Mouse (Mus musculus) myocyte (in vitro differentiated cells): ENCODE results near the gene Cep164.
A peak's percentile ranks its signal among the peaks of the same experiment; 100 is the strongest.

Source experiments
- CEBPB ChIP-seq: IDR thresholded peaks from 2 replicates; pipeline ENCODE4 v1.6.1; 2011; ENCODE audit warnings: mild to moderate bottlenecking, moderate library complexity; ENCODE audit not compliant: poor library complexity, insufficient read depth, severe bottlenecking
- MYOD1 ChIP-seq, 3 experiments: IDR thresholded peaks; one replicate each; pipeline ENCODE4 v1.6.1; 2011; ENCODE audit warnings: control low read depth in 2 of 3, low read depth in 2 of 3, mild to moderate bottlenecking in 2 of 3, moderate library complexity in 1 of 3; ENCODE audit not compliant: insufficient read length in 2 of 3, control insufficient read depth in 1 of 3
- POLR2A ChIP-seq: IDR thresholded peaks from one replicate; pipeline ENCODE4 v1.6.1; 2011; ENCODE audit warnings: low read depth, mild to moderate bottlenecking, control low read depth, moderate library complexity; ENCODE audit not compliant: insufficient read length
- POLR2AphosphoS2 ChIP-seq: IDR thresholded peaks from one replicate; pipeline ENCODE4 v1.6.1; 2011; ENCODE audit warnings: low read depth, control low read depth; ENCODE audit not compliant: insufficient read length
- USF1 ChIP-seq: IDR thresholded peaks from one replicate; pipeline ENCODE4 v1.6.1; 2011; ENCODE audit warnings: low read depth, mild to moderate bottlenecking, control low read depth, moderate library complexity

- TF ChIP-seq POLR2A (no peak), MYOD1 (IDR thresholded peaks at IDR 0.05; ENCODE audit: control insufficient read depth in 1 of 3, insufficient read length in 2 of 3, low read depth in 2 of 3) (no peak), USF1 (no peak), POLR2AphosphoS2 (no peak), CEBPB (peak; percentile 58; the same call in 1 of the 2 replicates)
Observed at GRCm38 (mm10) chr9:45843007-45843406, 14.5 kb upstream of the Cep164 start.
